Mouse (Mus musculus) small intestine, adult 10 weeks (tissue): ENCODE measurements around the gene Stat4. TPM values are rescaled to one million over a fixed set of nuclear protein-coding genes. Genes with fewer than 3 reads are reported as not detected.

Source experiments
- polyA plus RNA-seq: library from polyadenylated mRNA; stranded (reverse); fragments of 350-450 nt; fragmentation: Illumina TruSeq; extraction: RNeasy Lipid Tissue Mini Kit (QIAGEN cat#74804); gene quantifications from one replicate; pipeline ENCODE4 v1.2.3, GENCODE M21; 2014; ENCODE audit warnings: low replicate concordance

The Stat4 gene
- polyA plus RNA-seq: 5.6 TPM

DNA sequence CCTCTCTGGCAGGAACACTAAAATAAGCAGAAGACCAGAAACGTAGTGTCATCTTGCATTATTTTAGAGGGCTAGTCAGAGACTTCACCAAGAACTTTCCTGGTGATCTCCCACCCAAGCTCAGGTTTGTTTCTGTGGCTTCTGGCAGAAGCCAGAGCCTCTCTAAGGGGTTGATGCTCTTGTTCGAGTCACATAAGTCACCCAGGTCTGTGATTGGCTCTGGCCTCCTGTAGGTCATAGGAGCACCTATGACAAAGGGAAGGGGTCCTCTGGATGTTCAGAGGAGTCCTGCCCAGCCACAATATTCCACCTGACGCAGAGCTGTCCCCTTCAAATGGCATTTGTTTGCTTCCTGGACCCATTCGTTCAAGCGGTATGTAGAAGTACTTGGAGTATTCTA is at the start of gene Stat4:
Stat4 (plus strand) TSS at position 301 of the 400 bp plus-strand sequence.

DNA sequence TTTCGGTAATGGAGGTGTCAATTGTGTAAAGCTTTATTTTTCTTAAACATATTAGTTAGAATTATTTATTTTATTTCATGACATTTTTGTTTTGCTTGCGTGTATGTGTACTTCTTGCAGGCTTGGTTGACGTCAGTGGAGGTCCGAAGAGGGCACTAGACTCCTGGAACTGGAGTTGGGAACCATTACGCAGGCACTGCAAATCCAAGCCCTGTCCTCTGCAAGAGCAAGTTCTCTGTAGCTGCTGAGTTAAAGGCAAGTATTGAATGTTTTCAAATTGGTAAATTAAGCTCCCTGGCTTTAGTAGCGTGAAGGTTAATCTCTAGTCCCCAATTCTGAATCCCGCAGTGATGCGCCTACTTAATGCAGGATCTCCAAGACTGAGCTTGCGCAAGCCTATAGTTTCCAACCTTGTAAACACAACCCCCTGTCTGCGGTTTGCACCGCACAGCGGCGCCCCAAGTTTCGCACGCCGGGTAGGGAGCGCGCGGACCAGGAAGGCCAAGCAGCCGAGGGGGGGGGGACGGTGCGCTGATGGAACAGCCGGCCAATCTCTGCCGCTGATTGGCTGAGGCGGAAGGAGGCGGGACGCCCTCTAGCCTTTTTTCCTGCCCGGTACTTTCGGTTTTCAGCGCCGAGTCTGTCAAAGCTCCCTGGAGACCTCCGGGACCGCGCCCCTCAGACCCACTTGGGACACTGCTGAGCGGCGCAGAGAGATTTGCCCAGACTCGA is 132.1 kb downstream of the Stat4 start, which contains the start of gene Stat1:
Stat1 (plus strand) TSS at position 581 of the 732 bp plus-strand sequence.

Other genes with a start within 250 kb of the Stat4 start
- gene Myo1b, start 71.1 kb upstream of the Stat4 start, polyA plus RNA-seq: 21.5 TPM
- 103 TPM for gene Stat1, start 132.3 kb downstream of the Stat4 start, polyA plus RNA-seq
- 551 TPM for gene Gls, start 246.1 kb downstream of the Stat4 start, polyA plus RNA-seq